Mouse (Mus musculus): Measurements from ENCODE around the gene Mutyh.

DNA sequence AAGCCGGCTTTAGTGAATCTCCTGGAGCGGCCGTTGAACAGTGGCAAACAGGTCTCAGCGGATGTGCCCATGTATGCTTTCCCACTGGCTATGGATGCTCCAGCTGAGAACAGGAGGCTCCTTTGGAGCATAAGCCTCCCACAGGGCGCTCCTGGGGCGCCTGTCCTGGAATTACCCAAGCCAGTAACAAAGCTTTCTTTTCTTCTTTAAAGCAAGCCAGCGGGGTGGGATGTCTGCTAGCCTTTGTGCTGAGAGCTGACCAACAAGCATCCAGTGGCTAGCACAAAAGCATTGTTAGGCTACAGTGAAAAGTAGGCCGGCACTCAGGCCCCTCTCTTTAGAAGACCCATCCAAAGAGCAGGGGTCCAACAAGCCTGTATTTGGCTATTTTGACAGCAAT is 25.4 kb upstream of the Mutyh start:
- TF ChIP-seq CTCF (IDR thresholded peaks at IDR 0.05; ENCODE audit: extremely low read depth, insufficient read depth, low read length) = no peak
- TF ChIP-seq POLR2A (IDR thresholded peaks at IDR 0.05; ENCODE audit: extremely low read depth, insufficient read depth, low read length) = no peak

Measured in cortical plate, adult 2 months (tissue).